Mouse (Mus musculus): ENCODE data around the gene Plek. TPM values are rescaled to one million over a fixed set of nuclear protein-coding genes. Genes with fewer than 3 reads are reported as not detected.

Plek gene
- polyA plus RNA-seq (2021; fragmentation: Nextera tagmentation), result 4.4 and 5.3 TPM in 2 replicates
- long read RNA-seq, experiment 1, full-length matches to known transcripts, result 6 of 9 reads
- long read RNA-seq, experiment 1, partial matches to known transcripts, result 1 of 9 reads
- long read RNA-seq, experiment 1, other reads (novel, unspliced or antisense), result 2 of 9 reads
- long read RNA-seq, experiment 2, full-length matches to known transcripts, result 31 of 36 reads
- long read RNA-seq, experiment 2, partial matches to known transcripts, result 3 of 36 reads
- long read RNA-seq, experiment 2, other reads (novel, unspliced or antisense), result 2 of 36 reads

DNA sequence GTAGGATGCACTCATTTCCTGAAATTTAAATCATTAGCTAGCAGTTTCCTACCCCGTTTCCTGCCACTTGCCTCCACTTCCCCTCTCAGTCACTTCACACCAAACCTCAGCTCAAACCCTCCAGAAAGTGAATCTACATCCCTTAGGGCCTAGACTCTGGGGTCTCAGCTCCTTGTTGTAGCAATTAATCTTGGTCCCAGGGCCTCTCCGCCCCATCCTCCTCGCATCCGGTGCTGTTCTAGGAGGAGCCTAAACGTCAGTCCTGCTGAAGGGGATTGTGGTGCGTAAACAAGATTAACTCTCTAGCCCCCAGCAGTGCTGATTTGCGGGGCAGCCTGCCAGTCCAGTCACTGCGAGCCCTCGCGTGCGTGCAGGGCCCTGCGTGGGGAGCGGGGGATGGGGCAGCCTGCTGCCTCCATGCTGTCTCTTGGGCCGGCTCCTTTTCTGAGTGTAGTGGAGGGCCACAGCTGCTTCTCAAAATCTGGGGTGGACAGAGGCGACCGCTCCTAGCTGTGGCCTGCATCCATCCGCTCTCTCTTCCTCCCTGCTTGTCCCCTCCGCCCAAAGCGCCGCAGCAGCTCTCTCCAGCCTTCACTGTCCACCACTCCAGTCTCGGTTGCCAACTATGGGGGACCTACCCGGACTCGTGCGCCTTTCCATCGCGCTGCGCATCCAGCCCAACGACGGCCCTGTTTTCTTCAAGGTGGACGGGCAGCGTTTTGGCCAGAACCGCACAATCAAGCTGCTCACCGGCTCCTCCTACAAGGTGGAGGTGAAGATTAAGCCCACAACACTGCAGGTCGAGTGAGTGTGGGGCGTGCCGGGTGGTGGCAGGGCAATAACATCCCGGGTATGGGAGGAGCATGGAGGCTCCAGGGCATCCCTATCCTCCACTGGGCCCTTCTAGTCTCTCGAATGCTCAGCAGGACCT is at the start of gene Plek, which contains the start of gene Cnrip1:
TSS of gene Plek (minus strand) at position 837 of the 931 bp plus-strand sequence.
TSS of gene Cnrip1 (plus strand) at position 42 of the 931 bp plus-strand sequence.

DNA sequence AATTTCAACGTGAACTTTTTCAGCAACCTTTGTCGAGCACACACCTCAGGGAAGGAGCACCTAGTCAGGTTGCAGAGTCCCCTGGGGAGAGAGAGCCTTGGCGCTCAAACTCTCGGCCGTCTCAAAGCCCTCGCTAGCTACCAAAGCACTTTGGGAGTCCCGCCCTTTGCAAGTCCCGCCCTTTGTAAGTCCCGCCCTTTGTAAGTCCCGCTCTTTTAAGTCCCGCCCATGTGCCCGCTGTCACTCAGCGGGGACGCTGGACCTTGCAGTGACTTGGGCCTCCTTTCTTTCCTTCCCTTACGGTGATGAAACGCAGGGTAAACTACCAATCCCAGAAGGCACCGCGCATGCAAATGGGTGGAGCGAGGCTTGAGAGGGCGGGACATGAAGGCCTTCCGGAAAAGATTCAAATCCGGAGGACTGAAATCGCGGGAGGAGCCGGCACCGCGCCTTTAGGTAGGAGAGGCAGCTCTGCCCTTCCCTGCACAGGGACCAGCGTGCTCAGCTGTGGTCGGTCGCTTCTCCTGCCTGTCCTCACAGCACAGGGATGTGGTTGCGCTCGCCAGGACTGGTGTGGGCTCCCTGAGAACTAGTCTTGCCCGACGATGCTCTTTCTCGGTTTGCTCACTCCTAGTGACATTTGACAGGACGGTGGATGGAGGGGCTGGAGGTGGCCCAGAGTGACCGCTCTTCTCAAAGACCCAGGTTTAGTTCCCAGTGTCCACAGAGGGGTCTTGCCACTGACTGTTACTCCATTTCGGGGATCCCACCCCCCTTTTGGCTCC is 101.0 kb downstream of the Plek start, which contains the start of gene Fbxo48:
TSS of gene Fbxo48 (plus strand) at position 400 of the 785 bp plus-strand sequence.

Other genes with a start within 250 kb of the Plek start
- gene Fbxo48, start 101.0 kb downstream of the Plek start, polyA plus RNA-seq (2021; fragmentation: Nextera tagmentation), result 0.06 and 0.23 TPM in 2 replicates
- 136 and 154 TPM in 2 replicates for gene Cnrip1, start 795 bp downstream of the Plek start, polyA plus RNA-seq (2021; fragmentation: Nextera tagmentation)
- gene Ppp3r1, start 106.9 kb upstream of the Plek start, polyA plus RNA-seq (2021; fragmentation: Nextera tagmentation), result 161 and 239 TPM in 2 replicates
- gene Wdr92, start 129.7 kb upstream of the Plek start, polyA plus RNA-seq (2021; fragmentation: Nextera tagmentation), result 9.3 and 11.8 TPM in 2 replicates
- 46.9 and 49.7 TPM in 2 replicates for gene Pno1, start 159.2 kb upstream of the Plek start, polyA plus RNA-seq (2021; fragmentation: Nextera tagmentation)
- gene C1d, start 205.2 kb upstream of the Plek start, polyA plus RNA-seq (2021; fragmentation: Nextera tagmentation), result 82.2 and 89.6 TPM in 2 replicates

Data from layer of hippocampus, adult 6 months (tissue).